Comparison of ENCODE assay signal across 13 mouse cellular contexts in genomic region chr7:65367386-65368245, GRCm38 (mm10).
DNase-seq lines count a peak whose midpoint lies in the region; ATAC-seq and TF ChIP-seq lines count a peak whose summit lies in the region.
"Had no signal": no experiment of that assay in that cellular context is flagged by ENCODE, and none has a peak within 500 bp of the region (broad histone marks: within the 10 kb centered on the region; RNA-seq: fewer than 3 reads in every experiment).

No protein-coding gene starts in this region.

- H3K79me2 ChIP-seq in heart, adult 2 months (replicated peaks; ENCODE audit: control insufficient read depth, insufficient read depth, low read length) = peaks cover 11% of the 10 kb centered on the region

- no peak for TF ChIP-seq CTCF in heart, adult 2 months (IDR thresholded peaks at IDR 0.05)
- TF ChIP-seq CTCF in kidney, postnatal 0 days (IDR thresholded peaks at IDR 0.05; ENCODE audit: low read depth) = no peak
- no peak for TF ChIP-seq CTCF in stomach, postnatal 0 days (IDR thresholded peaks at IDR 0.05; ENCODE audit: low read depth)

- no peak for ATAC-seq in kidney, postnatal 0 days (replicated peaks; ENCODE audit: low FRiP score, low read depth)
- ATAC-seq in neural tube, embryonic 12.5 days (ENCODE audit: low FRiP score, low read depth) = no peak
- ATAC-seq in stomach, postnatal 0 days (ENCODE audit: low FRiP score, low TSS enrichment) = no peak
- ATAC-seq: CD4-positive, CD25-positive, alpha-beta regulatory T cell, adult 4 months had no signal

- H3K4me3 ChIP-seq in heart, adult 2 months = peak overlapping the region; percentile 82
- peak overlapping the region; percentile 88 for H3K4me3 ChIP-seq in kidney, postnatal 0 days (replicated peaks; ENCODE audit: low read depth, low read length)
- no peak overlapping the region for H3K4me3 ChIP-seq in neural tube, embryonic 12.5 days
- no peak overlapping the region for H3K4me3 ChIP-seq in stomach, postnatal 0 days (ENCODE audit: low read depth, low read length)
- H3K4me3 ChIP-seq: limb, embryonic 12.5 days had no signal

- TF ChIP-seq POLR2A in heart, adult 2 months (IDR thresholded peaks at IDR 0.05; ENCODE audit: insufficient read depth, low read depth, low read length) = no peak

- H3K4me2 ChIP-seq in kidney, postnatal 0 days (ENCODE audit: low read length) = peak overlapping the region; percentile 58
- peak overlapping the region; percentile 19 for H3K4me2 ChIP-seq in neural tube, embryonic 12.5 days (replicated peaks)
- H3K4me2 ChIP-seq in stomach, postnatal 0 days (replicated peaks; ENCODE audit: low read depth) = peak overlapping the region; percentile 18

- peaks cover 38% of the 10 kb centered on the region for H3K36me3 ChIP-seq in heart, adult 2 months (ENCODE audit: control insufficient read depth, insufficient read depth, low read length)
- no peaks in the 10 kb centered on the region for H3K36me3 ChIP-seq in kidney, postnatal 0 days (ENCODE audit: insufficient read depth, low read length)
- no peaks in the 10 kb centered on the region for H3K36me3 ChIP-seq in neural tube, embryonic 12.5 days
- no peaks in the 10 kb centered on the region for H3K36me3 ChIP-seq in stomach, postnatal 0 days (ENCODE audit: control insufficient read depth, insufficient read depth, low read length)
- H3K36me3 ChIP-seq: limb, embryonic 12.5 days had no signal

- intact Hi-C loops in heart, adult 2 months (cut with DNase I) = loop anchor here (5.0 kb wide), 1 partner anchor 45 kb away; no protein-coding TSS in a partner anchor

- peak overlapping the region; percentile 52; the same call in 1 of the 2 replicates for H3K9ac ChIP-seq in heart, adult 2 months (ENCODE audit: low read depth, low read length)
- H3K9ac ChIP-seq in kidney, postnatal 0 days (ENCODE audit: low read depth, low read length) = no peak overlapping the region
- no peak overlapping the region for H3K9ac ChIP-seq in neural tube, embryonic 12.5 days
- H3K9ac ChIP-seq in stomach, postnatal 0 days (ENCODE audit: low read length) = no peak overlapping the region
- H3K9ac ChIP-seq: limb, embryonic 12.5 days had no signal

- H3K27ac ChIP-seq in heart, adult 2 months = peak overlapping the region; percentile 99
- H3K27ac ChIP-seq in kidney, postnatal 0 days = no peak overlapping the region
- H3K27ac ChIP-seq in neural tube, embryonic 12.5 days = no peak overlapping the region
- H3K27ac ChIP-seq in stomach, postnatal 0 days (replicated peaks) = no peak overlapping the region
- H3K27ac ChIP-seq: limb, embryonic 12.5 days had no signal

- no peak for TF ChIP-seq EP300 in heart, adult 2 months (IDR thresholded peaks at IDR 0.05; ENCODE audit: insufficient read depth, low read depth, low read length)
- no peak for TF ChIP-seq EP300 in stomach, postnatal 0 days (optimal IDR thresholded peaks at IDR 0.05)

- no peak for DNase-seq in heart, adult 2 months
- no peak for DNase-seq in heart, adult 9 months (ENCODE audit: low spot score in 2 of 2)
- no peak for DNase-seq in kidney, postnatal 0 days (ENCODE audit: low spot score)
- no peak for DNase-seq in kidney, postnatal 4 days
- no peak for DNase-seq in neural tube, embryonic 10.5 days (ENCODE audit: extremely low spot score, low spot score)
- no peak for DNase-seq in stomach, postnatal 0 days (ENCODE audit: low spot score)
- no peak for DNase-seq in frontal cortex, postnatal 25 days (ENCODE audit: low spot score in 2 of 2)
- DNase-seq: adrenal gland, postnatal 36 days; cerebellum, adult 9-10 months; right cerebral cortex, postnatal 14 days had no signal

- H3K9me3 ChIP-seq in kidney, postnatal 0 days (replicated peaks; ENCODE audit: low read length) = no peaks in the 10 kb centered on the region
- H3K9me3 ChIP-seq in neural tube, embryonic 12.5 days = no peaks in the 10 kb centered on the region
- no peaks in the 10 kb centered on the region for H3K9me3 ChIP-seq in stomach, postnatal 0 days (ENCODE audit: control insufficient read depth, low read length)
- H3K9me3 ChIP-seq: limb, embryonic 12.5 days had no signal

- peaks cover 25% of the 10 kb centered on the region for H3K4me1 ChIP-seq in heart, adult 2 months (ENCODE audit: control insufficient read depth, insufficient read depth, low read length)
- H3K4me1 ChIP-seq in kidney, postnatal 0 days (replicated peaks; ENCODE audit: insufficient read depth, low read length) = peaks cover 14% of the 10 kb centered on the region; the same call in 1 of the 2 replicates
- peaks cover 12% of the 10 kb centered on the region; the same call in 1 of the 2 replicates for H3K4me1 ChIP-seq in neural tube, embryonic 12.5 days
- H3K4me1 ChIP-seq in stomach, postnatal 0 days (replicated peaks; ENCODE audit: control insufficient read depth, insufficient read depth) = no peaks in the 10 kb centered on the region; the same call in none of the 2 replicates

- no peaks in the 10 kb centered on the region for H3K27me3 ChIP-seq in heart, adult 2 months (ENCODE audit: control insufficient read depth, insufficient read depth, low read length)
- no peaks in the 10 kb centered on the region for H3K27me3 ChIP-seq in kidney, postnatal 0 days (ENCODE audit: insufficient read depth, low read length)
- H3K27me3 ChIP-seq in neural tube, embryonic 12.5 days (replicated peaks) = no peaks in the 10 kb centered on the region
- H3K27me3 ChIP-seq in stomach, postnatal 0 days (ENCODE audit: control insufficient read depth, insufficient read depth, low read length) = no peaks in the 10 kb centered on the region
- H3K27me3 ChIP-seq: limb, embryonic 12.5 days had no signal

- 32% methylated on average over 16 of the region's 16 CpGs for WGBS in heart, adult 2 months
- 55% methylated on average over 16 of the region's 16 CpGs for WGBS in kidney, postnatal 0 days
- WGBS in neural tube, embryonic 12.5 days = 73% methylated on average over 16 of the region's 16 CpGs
- 71% methylated on average over 16 of the region's 16 CpGs for WGBS in stomach, postnatal 0 days

Comparison
In these comparisons a context has a peak if more than half of its experiments do, and no peak if none do; other contexts are left out.
1. H3K4me3 ChIP-seq: peak in heart, adult 2 months (single experiment) and kidney, postnatal 0 days (single experiment); none in neural tube, embryonic 12.5 days (single experiment) and stomach, postnatal 0 days (single experiment).
2. Peak in every context shown above with its lines, with median percentiles within 50 percentile points of each other: H3K4me2 ChIP-seq.